Mouse (Mus musculus) C2C12 (cell line): Measurements from ENCODE around the gene Zdhhc9. TPM values are rescaled to one million over a fixed set of nuclear protein-coding genes. Genes with fewer than 3 reads are reported as not detected.

Source experiments
- H3K27me3 ChIP-seq: one replicate; pipeline ENCODE4 v1.6.1; 2011; ENCODE audit not compliant: control insufficient read depth, insufficient read depth, insufficient read length
- H3K36me3 ChIP-seq: one replicate; pipeline ENCODE4 v1.6.1; 2011; ENCODE audit not compliant: control insufficient read depth, insufficient read depth
- H3K4me3 ChIP-seq: one replicate; pipeline ENCODE4 v1.5.1; 2011; ENCODE audit warnings: mild to moderate bottlenecking, control low read depth; ENCODE audit not compliant: poor library complexity, insufficient read depth, severe bottlenecking
- H3K79me2 ChIP-seq: one replicate; pipeline ENCODE4 v1.6.1; 2011; ENCODE audit not compliant: control insufficient read depth, insufficient read depth
- H3K79me3 ChIP-seq: one replicate; pipeline ENCODE4 v1.6.1; 2011; ENCODE audit warnings: low read depth, control low read depth
- H3ac ChIP-seq: one replicate; pipeline ENCODE3; 2011; ENCODE audit warnings: low read depth; ENCODE audit not compliant: control insufficient read depth, insufficient read length
- CEBPB ChIP-seq: IDR thresholded peaks from one replicate; pipeline ENCODE4 v1.6.1; 2011; ENCODE audit warnings: low read depth, mild to moderate bottlenecking, control low read depth, moderate library complexity
- CTCF ChIP-seq: IDR thresholded peaks from one replicate; pipeline ENCODE4 v1.5.1; 2011; ENCODE audit not compliant: control insufficient read depth, insufficient read depth, insufficient read length
- FOSL1 ChIP-seq: IDR thresholded peaks from one replicate; pipeline ENCODE4 v1.8.0; 2011; ENCODE audit warnings: mild to moderate bottlenecking, low read length; ENCODE audit not compliant: poor library complexity, insufficient read depth, severe bottlenecking
- MAX ChIP-seq: IDR thresholded peaks from one replicate; pipeline ENCODE4 v1.6.1; 2011; ENCODE audit warnings: mild to moderate bottlenecking, control low read depth
- MYOD1 ChIP-seq: IDR thresholded peaks from one replicate; pipeline ENCODE4 v1.6.1; 2011; ENCODE audit warnings: low read depth; ENCODE audit not compliant: control insufficient read depth, insufficient read length
- MYOG ChIP-seq: IDR thresholded peaks from one replicate; pipeline ENCODE4 v1.6.1; 2011; ENCODE audit not compliant: control insufficient read depth, insufficient read length; ENCODE audit errors: extremely low read depth
- USF1 ChIP-seq: IDR thresholded peaks from one replicate; pipeline ENCODE4 v1.6.1; 2011; ENCODE audit warnings: low read depth, mild to moderate bottlenecking, control low read depth, moderate library complexity
- polyA plus RNA-seq: library from polyadenylated mRNA; unstranded; fragments of >200 nt; fragmentation: generic; extraction: Trizol; gene quantifications from one replicate; pipeline ENCODE4 v1.2.1, GENCODE M21; 2012; ENCODE audit warnings: missing spikeins

The Zdhhc9 gene
- polyA plus RNA-seq, 1 experiment, result 5.9 TPM

DNA sequence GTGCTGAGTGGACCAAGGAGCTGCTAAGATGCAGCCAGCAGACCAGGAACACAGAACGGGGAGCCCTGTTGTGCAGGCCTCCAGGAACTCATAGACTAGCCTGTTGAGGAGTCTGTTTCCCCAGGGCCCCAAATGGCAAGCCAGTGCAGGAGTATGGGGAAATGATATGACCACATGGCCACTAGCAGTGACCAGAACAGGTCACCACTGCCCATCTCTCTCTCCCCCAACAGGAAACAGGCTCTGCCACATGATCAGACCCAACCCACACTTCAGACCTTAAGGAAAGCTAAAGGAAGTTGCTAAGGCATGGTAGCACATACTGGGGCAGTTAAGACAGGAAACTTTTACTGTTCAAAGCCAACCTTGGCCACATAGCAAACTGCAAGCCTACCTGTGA, 79.5 kb downstream of the Zdhhc9 start:
- no peaks in the 10 kb centered on the region for H3K79me2 ChIP-seq
- no peaks in the 10 kb centered on the region for H3K27me3 ChIP-seq

DNA sequence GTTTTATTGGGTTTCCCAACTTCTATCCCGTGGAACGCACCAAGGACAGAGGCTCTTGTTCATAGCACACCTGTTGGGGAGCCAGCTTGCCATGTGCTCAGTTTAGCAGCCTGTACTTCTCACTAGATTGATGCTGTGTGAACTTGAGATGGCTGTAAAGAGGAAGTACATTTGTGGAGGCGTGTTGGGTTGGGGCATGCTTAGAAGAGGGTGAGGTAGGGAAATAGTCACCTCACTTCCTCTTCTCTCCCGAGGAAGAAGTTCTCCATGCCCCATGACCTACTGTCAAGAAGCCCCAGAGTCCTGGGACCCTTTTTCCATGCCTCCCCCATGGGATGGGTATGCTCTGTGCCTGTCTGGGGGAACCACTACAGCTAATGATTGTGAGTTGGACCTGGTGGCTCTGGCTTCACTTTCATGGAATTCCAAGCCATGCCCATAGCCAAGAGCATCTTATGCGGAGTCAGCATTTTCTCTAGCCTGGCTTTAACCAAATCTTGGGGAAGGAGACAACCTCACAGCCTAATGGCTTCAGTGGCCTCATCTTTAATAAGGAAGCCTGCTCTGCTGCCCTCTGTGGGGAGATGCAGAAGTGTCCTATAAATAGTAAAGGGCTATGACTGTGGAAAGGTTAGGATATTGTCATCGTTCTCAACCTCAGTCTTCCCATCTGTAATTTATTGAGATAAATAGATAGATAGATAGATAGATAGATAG, 81.0 kb downstream of the Zdhhc9 start:
- TF ChIP-seq CEBPB (no peak), FOSL1 (no peak), MYOG (no peak), CTCF (no peak), MYOD1 (no peak), USF1 (no peak), MAX (no peak)
- H3K36me3 ChIP-seq, result no peaks in the 10 kb centered on the region
- H3K79me3 ChIP-seq, result no peaks in the 10 kb centered on the region
- no peaks in the 10 kb centered on the region for H3K79me2 ChIP-seq
- H3ac ChIP-seq, result no peak overlapping the region
- no peak overlapping the region for H3K4me3 ChIP-seq
- H3K27me3 ChIP-seq, result no peaks in the 10 kb centered on the region

More for the DNA sequence above, 79.5 kb downstream of the Zdhhc9 start:
- H3K79me3 ChIP-seq, result no peaks in the 10 kb centered on the region
- no peaks in the 10 kb centered on the region for H3K36me3 ChIP-seq
- no peak overlapping the region for H3ac ChIP-seq
- TF ChIP-seq USF1, result no peak
- no peak for TF ChIP-seq MYOG
- no peak for TF ChIP-seq CEBPB
- TF ChIP-seq FOSL1, result no peak
- no peak for TF ChIP-seq CTCF
- no peak for TF ChIP-seq MAX
- no peak for TF ChIP-seq MYOD1
- no peak overlapping the region for H3K4me3 ChIP-seq

DNA sequence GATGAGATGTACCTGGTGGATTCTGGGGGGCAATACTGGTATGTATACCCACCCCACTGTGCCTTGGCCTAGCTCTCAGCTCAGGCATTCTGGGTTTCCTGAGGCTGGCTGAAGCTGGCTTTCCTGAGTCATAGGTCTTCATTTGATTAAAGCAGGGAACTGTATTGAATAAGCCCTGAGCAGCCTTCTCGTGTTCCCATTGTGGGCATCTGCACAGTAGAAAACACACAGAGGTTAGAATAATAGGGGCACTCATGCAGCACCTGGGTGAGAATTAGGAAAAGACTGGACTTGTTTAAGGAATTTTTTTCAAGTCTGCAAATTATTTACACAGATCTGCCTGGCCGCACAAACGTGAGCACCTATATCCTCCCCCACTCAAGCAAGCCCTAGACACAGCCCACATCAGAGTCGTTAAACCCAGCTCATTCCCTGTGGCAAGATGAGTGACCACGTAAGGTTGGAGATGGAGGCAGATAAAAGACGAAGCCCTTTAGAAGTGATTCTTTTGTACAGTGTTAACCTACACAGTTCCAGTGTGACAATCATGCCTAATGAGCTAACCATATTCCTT, 81.7 kb downstream of the Zdhhc9 start:
- Histone ChIP-seq H3K4me3 (no peak overlapping the region), H3ac (no peak overlapping the region), H3K27me3 (no peaks in the 10 kb centered on the region), H3K79me3 (no peaks in the 10 kb centered on the region), H3K79me2 (no peaks in the 10 kb centered on the region), H3K36me3 (no peaks in the 10 kb centered on the region)
- TF ChIP-seq MYOG (no peak), CTCF (no peak), MYOD1 (no peak), FOSL1 (no peak), MAX (no peak), USF1 (no peak), CEBPB (no peak)

DNA sequence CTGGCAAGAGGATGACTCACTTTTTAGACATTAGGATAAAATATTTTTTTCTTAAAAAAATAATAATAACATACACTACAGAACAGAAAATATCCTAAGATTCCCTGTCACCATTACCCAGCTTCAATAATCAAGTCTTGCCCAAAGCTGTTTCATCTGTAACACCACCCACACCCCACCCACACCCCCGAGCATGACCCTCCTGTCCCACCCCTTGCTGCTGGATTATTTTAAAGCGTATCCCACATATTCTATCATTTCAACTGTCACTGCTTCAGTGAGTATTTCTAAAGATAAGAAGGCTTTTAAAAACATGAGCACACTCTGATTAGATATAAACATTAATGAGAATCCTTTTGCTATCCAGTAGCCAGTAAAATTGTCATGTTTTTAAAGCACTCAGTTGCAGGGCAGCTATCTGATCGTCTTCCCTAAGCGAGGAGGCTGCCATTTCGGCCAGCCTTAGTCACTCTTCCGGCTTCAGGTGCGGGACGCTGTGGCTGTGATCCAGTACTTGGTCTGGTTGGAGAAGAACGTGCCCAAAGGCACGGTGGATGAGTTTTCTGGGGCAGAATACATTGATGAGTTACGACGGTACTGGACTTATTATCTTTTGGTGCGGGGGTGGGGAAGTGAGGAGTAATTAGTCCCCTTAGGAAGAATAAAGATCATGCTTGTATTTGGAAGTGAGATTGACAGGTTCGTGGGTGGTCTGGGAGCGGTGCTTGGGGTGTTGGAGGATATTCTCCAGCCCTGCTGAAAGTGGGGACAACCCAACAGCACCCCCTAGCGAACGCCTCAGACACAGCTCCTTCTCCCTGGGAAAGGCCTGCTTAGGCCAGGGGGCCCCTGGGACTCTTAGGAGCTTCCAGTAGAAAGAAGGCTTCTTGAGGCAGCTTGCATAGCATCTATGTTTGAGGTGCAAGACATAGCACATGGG, 84.3 kb downstream of the Zdhhc9 start:
- Histone ChIP-seq H3K27me3 (no peaks in the 10 kb centered on the region), H3K4me3 (no peak overlapping the region), H3K79me3 (no peaks in the 10 kb centered on the region), H3K36me3 (no peaks in the 10 kb centered on the region), H3ac (no peak overlapping the region), H3K79me2 (no peaks in the 10 kb centered on the region)
- TF ChIP-seq CEBPB (no peak), CTCF (peak; percentile 20), USF1 (no peak)

Other genes with a start within 250 kb of the Zdhhc9 start
- 6.5 TPM for gene Apln, start 174.0 kb downstream of the Zdhhc9 start, polyA plus RNA-seq
- 0.11 TPM for gene Xpnpep2, start 100.2 kb downstream of the Zdhhc9 start, polyA plus RNA-seq
- not detected for gene Sash3, start 62.4 kb downstream of the Zdhhc9 start, polyA plus RNA-seq
- gene Utp14a, start 48.0 kb upstream of the Zdhhc9 start, polyA plus RNA-seq, result 15.2 TPM
- 3.7 TPM for gene Bcorl1, start 132.5 kb upstream of the Zdhhc9 start, polyA plus RNA-seq